Mouse (Mus musculus) embryo, embryonic 11.5 days (tissue): ENCODE data around the gene Scgb2a2.
"Not testable (repeated sequence)": the region's sequence is repeated elsewhere in the genome, so short reads cannot be mapped to it uniquely, and the experiment has no call there.

Experiments
- DNase-seq: peaks from one replicate; pipeline ENCODE4 v3.0.0-alpha.2; 2012; ENCODE audit warnings: low read depth, low spot score

Scgb2a2 gene

GRCm38 (mm10) chr19:9847262-9847661 is at the start of gene Scgb2a2:
TSS of gene Scgb2a2 (plus strand) at chr19:9847562.
- DNase-seq = no peak

GRCm38 (mm10) chr19:9836581-9837340 is 10.6 kb upstream of the Scgb2a2 start:
- DNase-seq = not testable (repeated sequence)

- DNase-seq = no peak
Observed at GRCm38 (mm10) chr19:9837341-9837715, 10.0 kb upstream of the Scgb2a2 start.

- not testable (repeated sequence) for DNase-seq
Observed at GRCm38 (mm10) chr19:9849368-9850075, 2.2 kb downstream of the Scgb2a2 start.

- not testable (repeated sequence) for DNase-seq
Observed at GRCm38 (mm10) chr19:9860821-9861220, 13.5 kb downstream of the Scgb2a2 start.

GRCm38 (mm10) chr19:9864856-9865255 is 17.5 kb downstream of the Scgb2a2 start:
- no peak for DNase-seq

GRCm38 (mm10) chr19:9865466-9865865 is 18.1 kb downstream of the Scgb2a2 start:
- DNase-seq = no peak

GRCm38 (mm10) chr19:9878186-9878835 is 30.9 kb downstream of the Scgb2a2 start:
- DNase-seq = no peak

GRCm38 (mm10) chr19:9886348-9886747 is 39.0 kb downstream of the Scgb2a2 start:
- no peak for DNase-seq

GRCm38 (mm10) chr19:9886771-9887170 is 39.4 kb downstream of the Scgb2a2 start:
- DNase-seq = no peak

GRCm38 (mm10) chr19:9896067-9896466 is 48.7 kb downstream of the Scgb2a2 start:
- no peak for DNase-seq

- no peak for DNase-seq
Observed at GRCm38 (mm10) chr19:9898339-9899066, 51.1 kb downstream of the Scgb2a2 start.

- DNase-seq = peak; percentile 95
Observed at GRCm38 (mm10) chr19:9899072-9899779, 51.9 kb downstream of the Scgb2a2 start, which contains the start of gene Incenp. TSS of gene Incenp (minus strand) at chr19:9899551.

- no peak for DNase-seq
Observed at GRCm38 (mm10) chr19:9899780-9900146, 52.4 kb downstream of the Scgb2a2 start.

- not testable (repeated sequence) for DNase-seq
Observed at GRCm38 (mm10) chr19:9900696-9901095, 53.3 kb downstream of the Scgb2a2 start.
